Mouse (Mus musculus) megakaryocyte-erythroid progenitor cell, adult 5-6 weeks (primary cell): ENCODE data around the gene Faim. TPM values are rescaled to one million over a fixed set of nuclear protein-coding genes. Genes with fewer than 3 reads are reported as not detected.
A peak's percentile ranks its signal among the peaks of the same experiment; 100 is the strongest.

ENCODE experiments used
- ATAC-seq: replicated peaks from 2 replicates; pipeline ENCODE4 v1.8.0; 2016; ENCODE audit warnings: mild to moderate bottlenecking, inconsistent platforms; ENCODE audit not compliant: severe bottlenecking, poor library complexity, low FRiP score, low TSS enrichment
- total RNA-seq, 2 experiments: library from RNA; stranded (forward) in 1 of 2; stranded (reverse) in 1 of 2; fragments of 200-1000, 215-1000 nt in 1 of 2; fragments of >200 nt in 1 of 2; fragmentation: Nextera tagmentation in 1 of 2; gene quantifications; 2 replicates each; pipeline ENCODE4 v1.2.3; 2014 to 2017

Faim gene
- total RNA-seq (2014; fragmentation: Nextera tagmentation) (27.4 and 46.4 TPM in 2 replicates), total RNA-seq (2017) (60.5 and 144 TPM in 2 replicates)

- ATAC-seq: peak; percentile 99
These were observed at the start of gene Faim for GRCm38 (mm10) chr9:98985800-98986475. Faim (plus strand) TSS chr9:98986373.

DNA sequence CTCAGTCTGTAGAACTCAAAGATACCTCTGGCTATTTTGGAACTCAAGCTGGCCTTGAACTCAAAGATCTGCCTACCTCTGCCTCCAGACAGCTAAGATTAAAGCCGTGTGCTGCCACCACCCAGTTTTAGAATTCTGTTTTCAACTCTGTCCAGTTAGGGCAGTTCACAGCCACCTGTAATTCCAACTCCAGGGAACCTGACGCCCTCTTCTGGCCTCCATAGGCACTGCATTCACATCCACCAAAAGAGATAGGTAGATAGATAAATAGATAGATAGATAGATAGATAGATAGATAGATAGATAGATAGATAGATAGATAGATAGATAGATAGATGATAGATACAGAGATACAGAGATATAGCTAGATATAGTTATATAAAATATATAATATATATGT, 46.9 kb upstream of the Faim start:
- no peak for ATAC-seq

GRCm38 (mm10) chr9:98952171-98953050, 33.8 kb upstream of the Faim start:
- no peak for ATAC-seq

DNA sequence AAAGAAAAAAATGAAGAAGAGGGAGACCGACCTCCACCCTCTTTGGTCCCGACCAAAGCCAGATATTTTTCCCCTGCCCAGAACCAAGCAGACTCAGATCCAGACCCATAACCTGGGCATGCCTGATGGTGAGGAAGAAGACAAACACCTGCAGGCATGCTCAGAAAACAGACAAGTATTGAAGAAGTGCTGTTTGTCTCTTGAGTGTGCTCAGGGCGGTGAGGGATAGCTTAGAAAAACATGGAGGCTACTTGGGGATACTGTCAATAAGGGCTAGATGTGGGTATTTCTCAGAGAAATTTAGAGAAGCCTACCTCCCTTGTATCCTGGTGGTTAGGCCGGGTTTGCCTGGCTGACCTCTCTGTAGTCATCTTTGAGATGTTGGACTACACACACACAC, 32.9 kb upstream of the Faim start:
- ATAC-seq: no peak

- no peak for ATAC-seq
These were observed 32.3 kb upstream of the Faim start for GRCm38 (mm10) chr9:98953830-98954229.

GRCm38 (mm10) chr9:98954391-98955102, 31.6 kb upstream of the Faim start:
- no peak for ATAC-seq

GRCm38 (mm10) chr9:98955103-98955715, 31.0 kb upstream of the Faim start, which contains the start of gene Foxl2:
Foxl2 (plus strand) TSS chr9:98955288.
- no peak for ATAC-seq

GRCm38 (mm10) chr9:98955716-98956224, 30.4 kb upstream of the Faim start:
- ATAC-seq: no peak

DNA sequence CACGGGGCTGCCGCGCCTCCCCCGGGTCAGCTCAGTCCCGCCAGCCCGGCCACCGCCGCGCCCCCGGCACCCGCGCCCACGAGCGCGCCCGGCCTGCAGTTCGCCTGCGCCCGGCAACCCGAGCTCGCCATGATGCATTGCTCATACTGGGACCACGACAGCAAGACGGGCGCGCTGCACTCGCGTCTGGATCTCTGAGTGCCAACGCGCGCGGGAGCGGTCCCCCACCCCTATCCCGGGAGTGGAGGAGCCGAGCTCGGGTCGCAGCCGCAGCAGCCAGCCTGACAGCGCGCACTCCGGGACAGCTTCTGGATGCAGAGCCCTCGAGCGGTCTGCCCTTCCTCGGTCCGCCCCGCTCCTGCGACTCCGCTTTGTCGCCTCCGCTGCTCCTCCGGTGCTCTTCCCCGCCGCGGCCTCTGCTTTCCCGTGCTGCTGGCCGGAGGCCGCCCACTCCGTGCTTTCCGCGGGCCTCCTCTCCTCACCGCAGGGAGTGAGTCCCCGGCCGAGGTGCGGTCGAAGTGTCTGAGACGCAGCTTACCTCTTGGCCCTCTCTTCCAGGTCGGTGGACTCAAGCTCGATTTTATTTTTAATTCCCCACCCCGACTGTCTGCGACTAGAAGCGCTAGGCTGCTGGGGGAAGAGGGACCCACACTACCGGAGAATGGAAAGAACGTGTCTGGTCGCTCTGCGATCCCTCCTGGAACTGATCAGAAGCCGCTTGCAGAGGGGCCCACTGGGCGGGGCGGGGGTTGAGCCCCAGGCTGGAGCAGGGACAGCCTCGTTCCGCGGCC, 29.4 kb upstream of the Faim start:
- no peak for ATAC-seq

DNA sequence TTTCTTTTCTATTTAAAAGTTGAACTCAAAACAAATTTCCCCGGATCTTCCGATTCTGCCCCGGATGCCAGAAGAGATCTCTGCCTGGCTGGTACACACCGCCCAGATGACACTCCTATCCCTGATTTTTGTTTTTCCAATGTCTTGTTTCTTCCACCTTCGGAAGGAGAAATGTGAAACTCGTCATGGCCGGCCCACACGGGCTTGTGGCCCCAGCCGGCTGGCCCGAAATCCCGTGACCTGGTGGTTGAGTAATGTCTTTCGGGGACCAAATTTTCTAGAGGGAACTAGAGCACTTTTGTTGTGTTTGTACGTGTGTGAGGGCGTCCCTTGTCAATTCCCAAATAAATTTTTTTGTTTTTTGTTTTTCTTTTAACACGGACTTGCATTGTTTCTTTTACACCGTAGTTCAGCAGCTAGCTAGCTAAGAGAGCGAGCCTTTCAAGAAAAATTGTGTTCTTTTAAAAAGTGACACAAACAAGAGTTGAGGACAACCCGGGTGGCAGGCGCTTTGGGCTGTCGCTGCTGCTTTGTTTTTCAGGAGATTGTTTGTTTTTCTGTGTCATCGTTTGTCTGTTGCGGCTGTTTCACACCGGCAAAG, 28.3 kb upstream of the Faim start:
- no peak for ATAC-seq

- no peak for ATAC-seq
These were observed 27.5 kb upstream of the Faim start for GRCm38 (mm10) chr9:98958628-98959027.

DNA sequence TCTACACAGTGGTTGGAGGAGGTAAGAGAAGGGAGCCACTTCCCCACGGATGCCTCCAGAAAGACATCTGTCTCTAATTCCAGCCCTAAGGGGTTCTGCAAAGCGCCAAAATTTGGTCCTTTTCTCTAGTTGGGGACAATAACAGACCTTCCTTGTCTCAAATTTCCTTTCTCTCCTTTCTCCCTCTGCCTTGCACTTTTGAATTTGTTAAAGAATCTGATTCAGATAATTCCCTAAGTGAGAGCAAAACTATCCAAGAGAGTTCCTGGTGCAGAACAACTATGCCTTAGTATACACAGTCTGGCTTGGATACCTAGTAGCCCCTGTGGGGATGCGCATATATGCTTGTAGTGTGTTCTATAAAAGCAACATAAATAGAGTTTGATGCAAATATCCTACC, 26.3 kb upstream of the Faim start:
- ATAC-seq: no peak

DNA sequence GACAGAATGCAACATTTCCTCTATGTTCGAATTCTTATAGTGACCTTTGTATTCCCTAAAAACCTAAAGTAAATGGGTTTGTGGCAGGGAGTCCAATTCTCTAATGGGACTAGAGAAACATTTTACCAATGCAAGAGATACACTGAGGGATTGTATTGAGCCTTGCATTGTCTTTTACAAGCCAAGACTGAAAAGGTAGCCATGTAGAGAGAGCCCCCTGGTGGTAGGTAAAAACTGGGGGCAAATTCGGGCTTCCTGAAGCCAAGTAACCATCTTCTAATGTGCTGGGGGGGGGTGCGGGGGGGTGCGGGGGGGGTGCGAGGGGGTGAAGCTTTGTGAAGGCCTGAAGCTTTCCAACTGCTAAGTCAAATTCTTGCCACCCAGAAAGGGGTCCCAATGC, 25.8 kb upstream of the Faim start:
- no peak for ATAC-seq

- no peak for ATAC-seq
These were observed 24.3 kb upstream of the Faim start for GRCm38 (mm10) chr9:98961591-98962477.

GRCm38 (mm10) chr9:98962478-98963142, 23.6 kb upstream of the Faim start:
- no peak for ATAC-seq

GRCm38 (mm10) chr9:98963661-98964060, 22.5 kb upstream of the Faim start:
- no peak for ATAC-seq

GRCm38 (mm10) chr9:98965084-98965483, 21.1 kb upstream of the Faim start:
- peak; percentile 70 for ATAC-seq
